Mouse (Mus musculus) right cerebral cortex, adult 2 months (tissue): Measurements from ENCODE around the gene 1700023F06Rik.

Experiments used
- DNase-seq, 2 experiments: peaks; one replicate each; pipeline ENCODE4 v3.0.0; 2021 to 2022; ENCODE audit warnings: low spot score in 2 of 2

1700023F06Rik gene

GRCm38 (mm10) chr11:103208458-103208857 lies at the start of gene 1700023F06Rik:
Gene 1700023F06Rik, minus strand, starts transcription at chr11:103208558.
- DNase-seq: no peak

GRCm38 (mm10) chr11:103257938-103258481 lies 49.7 kb upstream of the 1700023F06Rik start:
- no peak for DNase-seq

- no peak for DNase-seq
Measured at GRCm38 (mm10) chr11:103253605-103254004, 45.2 kb upstream of the 1700023F06Rik start.

- no peak for DNase-seq
Measured at GRCm38 (mm10) chr11:103252380-103252779, 44.0 kb upstream of the 1700023F06Rik start.

- DNase-seq: no peak
Measured at GRCm38 (mm10) chr11:103250324-103250723, 42.0 kb upstream of the 1700023F06Rik start.

- DNase-seq: no peak
Measured at GRCm38 (mm10) chr11:103249509-103249908, 41.2 kb upstream of the 1700023F06Rik start.

- DNase-seq: no peak
Measured at GRCm38 (mm10) chr11:103248837-103249236, 40.5 kb upstream of the 1700023F06Rik start.

GRCm38 (mm10) chr11:103247504-103248177 lies 39.3 kb upstream of the 1700023F06Rik start:
- DNase-seq: peak; percentile 85 to 86

GRCm38 (mm10) chr11:103246731-103247290 lies 38.5 kb upstream of the 1700023F06Rik start:
- DNase-seq: no peak

GRCm38 (mm10) chr11:103246081-103246730 lies 37.8 kb upstream of the 1700023F06Rik start:
- peak; percentile 35 to 50 for DNase-seq

GRCm38 (mm10) chr11:103244856-103245255 lies 36.5 kb upstream of the 1700023F06Rik start:
- no peak for DNase-seq

- DNase-seq: no peak
Measured at GRCm38 (mm10) chr11:103240740-103241139, 32.4 kb upstream of the 1700023F06Rik start.

GRCm38 (mm10) chr11:103237757-103238156 lies 29.4 kb upstream of the 1700023F06Rik start:
- DNase-seq: no peak

- DNase-seq: no peak
Measured at GRCm38 (mm10) chr11:103236903-103237302, 28.5 kb upstream of the 1700023F06Rik start.

- no peak for DNase-seq
Measured at GRCm38 (mm10) chr11:103236431-103236830, 28.1 kb upstream of the 1700023F06Rik start.

GRCm38 (mm10) chr11:103235702-103236101 lies 27.3 kb upstream of the 1700023F06Rik start:
- no peak for DNase-seq

GRCm38 (mm10) chr11:103234447-103234846 lies 26.1 kb upstream of the 1700023F06Rik start:
- no peak for DNase-seq

- peak; percentile 84 to 89 for DNase-seq
Measured at GRCm38 (mm10) chr11:103232966-103233365, 24.6 kb upstream of the 1700023F06Rik start.

- no peak for DNase-seq
Measured at GRCm38 (mm10) chr11:103231367-103231766, 23.0 kb upstream of the 1700023F06Rik start.

- no peak for DNase-seq
Measured at GRCm38 (mm10) chr11:103230626-103231025, 22.3 kb upstream of the 1700023F06Rik start.

GRCm38 (mm10) chr11:103229608-103230007 lies 21.2 kb upstream of the 1700023F06Rik start:
- DNase-seq: no peak

- DNase-seq: no peak
Measured at GRCm38 (mm10) chr11:103223951-103224456, 15.6 kb upstream of the 1700023F06Rik start.
